Mouse (Mus musculus): ENCODE results near the gene Crlf3. TPM values are rescaled to one million over a fixed set of nuclear protein-coding genes. Genes with fewer than 3 reads are reported as not detected.
A peak's percentile ranks its signal among the peaks of the same experiment; 100 is the strongest.

The Crlf3 gene
- polyA plus RNA-seq, 1 experiment: 47.8 TPM

- H3K4me1 ChIP-seq (ENCODE audit: control insufficient read depth, insufficient read depth, low read length): no peaks in the 10 kb centered on the region
- H3K27ac ChIP-seq (ENCODE audit: control insufficient read depth, insufficient read depth, low read depth, low read length, poor library complexity): no peak overlapping the region
- H3K4me3 ChIP-seq (replicated peaks; ENCODE audit: control insufficient read depth, low read depth, low read length): no peak overlapping the region
- WGBS: 93% methylated on average over 9 of the region's 9 CpGs
- TF ChIP-seq POLR2A (IDR thresholded peaks at IDR 0.05; ENCODE audit: borderline replicate concordance, control insufficient read depth, low read depth, low read length): no peak
- no peak for TF ChIP-seq CTCF (IDR thresholded peaks at IDR 0.05; ENCODE audit: control insufficient read depth, insufficient read depth, low read length)
These were observed 24.6 kb downstream of the Crlf3 start for GRCm38 (mm10) chr11:80056141-80056540.

DNA sequence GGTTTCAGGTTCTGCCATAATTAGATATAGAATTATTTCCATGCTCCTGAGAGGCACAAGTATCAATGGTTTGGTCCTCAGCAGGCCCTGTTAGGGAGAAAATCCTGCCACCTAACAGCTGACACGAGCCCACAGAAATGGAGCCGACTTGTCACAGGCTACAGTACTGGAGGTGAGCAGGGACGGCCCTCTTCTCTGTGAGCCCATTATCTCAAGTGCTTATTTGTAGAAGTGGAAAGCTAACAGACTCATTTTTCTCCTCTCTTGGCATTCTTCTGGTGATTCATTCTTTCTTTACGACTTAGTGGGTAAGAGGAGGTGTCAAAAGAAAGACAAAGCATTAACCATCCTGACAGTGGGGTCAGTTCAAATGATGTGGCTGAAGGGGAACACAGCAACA, 26.1 kb downstream of the Crlf3 start:
- H3K4me3 ChIP-seq (replicated peaks; ENCODE audit: control insufficient read depth, low read depth, low read length): no peak overlapping the region
- WGBS: 83% methylated on average over 4 of the region's 4 CpGs
- TF ChIP-seq CTCF (IDR thresholded peaks at IDR 0.05; ENCODE audit: control insufficient read depth, insufficient read depth, low read length) (no peak), POLR2A (IDR thresholded peaks at IDR 0.05; ENCODE audit: borderline replicate concordance, control insufficient read depth, low read depth, low read length) (no peak)
- H3K27ac ChIP-seq (ENCODE audit: control insufficient read depth, insufficient read depth, low read depth, low read length, poor library complexity): no peak overlapping the region
- no peaks in the 10 kb centered on the region for H3K4me1 ChIP-seq (ENCODE audit: control insufficient read depth, insufficient read depth, low read length)

GRCm38 (mm10) chr11:80053171-80053570, 27.6 kb downstream of the Crlf3 start:
- TF ChIP-seq POLR2A (IDR thresholded peaks at IDR 0.05; ENCODE audit: borderline replicate concordance, control insufficient read depth, low read depth, low read length) (no peak), CTCF (IDR thresholded peaks at IDR 0.05; ENCODE audit: control insufficient read depth, insufficient read depth, low read length) (no peak)
- H3K4me3 ChIP-seq (replicated peaks; ENCODE audit: control insufficient read depth, low read depth, low read length): no peak overlapping the region

GRCm38 (mm10) chr11:80052456-80052855, 28.3 kb downstream of the Crlf3 start:
- Histone ChIP-seq H3K4me1 (ENCODE audit: control insufficient read depth, insufficient read depth, low read length) (no peaks in the 10 kb centered on the region), H3K4me3 (replicated peaks; ENCODE audit: control insufficient read depth, low read depth, low read length) (no peak overlapping the region), H3K27ac (ENCODE audit: control insufficient read depth, insufficient read depth, low read depth, low read length, poor library complexity) (no peak overlapping the region)
- WGBS: 62% methylated on average over 7 of the region's 7 CpGs
- no peak for TF ChIP-seq CTCF (IDR thresholded peaks at IDR 0.05; ENCODE audit: control insufficient read depth, insufficient read depth, low read length)
- TF ChIP-seq POLR2A (IDR thresholded peaks at IDR 0.05; ENCODE audit: borderline replicate concordance, control insufficient read depth, low read depth, low read length): no peak

More at GRCm38 (mm10) chr11:80053171-80053570, 27.6 kb downstream of the Crlf3 start:
- Histone ChIP-seq H3K4me1 (ENCODE audit: control insufficient read depth, insufficient read depth, low read length) (no peaks in the 10 kb centered on the region), H3K27ac (ENCODE audit: control insufficient read depth, insufficient read depth, low read depth, low read length, poor library complexity) (no peak overlapping the region)
- 87% methylated on average over 5 of the region's 5 CpGs for WGBS

DNA sequence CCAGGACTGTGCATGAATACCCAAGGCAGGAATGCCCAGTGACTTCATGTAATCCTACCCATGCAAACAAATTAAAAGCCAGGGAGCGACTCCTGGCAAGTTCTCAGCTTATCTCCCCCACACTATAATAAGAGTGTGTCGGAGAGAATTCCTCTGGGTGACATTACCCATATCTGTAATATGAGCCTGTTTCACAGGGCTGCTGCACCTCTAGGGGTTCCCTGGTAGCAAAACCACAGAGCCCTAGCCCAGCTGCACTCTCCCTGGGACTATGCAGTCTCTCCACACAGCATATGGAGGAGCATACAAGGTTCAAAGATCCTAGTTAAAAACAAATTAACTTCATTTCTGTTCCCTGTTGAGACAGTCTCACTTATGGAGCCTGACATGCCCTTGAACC, 30.7 kb downstream of the Crlf3 start:
- Histone ChIP-seq H3K4me1 (ENCODE audit: control insufficient read depth, insufficient read depth, low read length) (no peaks in the 10 kb centered on the region), H3K27ac (ENCODE audit: control insufficient read depth, insufficient read depth, low read depth, low read length, poor library complexity) (no peak overlapping the region), H3K4me3 (replicated peaks; ENCODE audit: control insufficient read depth, low read depth, low read length) (no peak overlapping the region)
- 70% methylated on average over 2 of the region's 2 CpGs for WGBS
- no peak for TF ChIP-seq CTCF (IDR thresholded peaks at IDR 0.05; ENCODE audit: control insufficient read depth, insufficient read depth, low read length)
- TF ChIP-seq POLR2A (IDR thresholded peaks at IDR 0.05; ENCODE audit: borderline replicate concordance, control insufficient read depth, low read depth, low read length): no peak

GRCm38 (mm10) chr11:80046856-80047255, 33.9 kb downstream of the Crlf3 start:
- 86% methylated on average over 7 of the region's 7 CpGs for WGBS
- Histone ChIP-seq H3K4me3 (replicated peaks; ENCODE audit: control insufficient read depth, low read depth, low read length) (no peak overlapping the region), H3K4me1 (ENCODE audit: control insufficient read depth, insufficient read depth, low read length) (no peaks in the 10 kb centered on the region), H3K27ac (ENCODE audit: control insufficient read depth, insufficient read depth, low read depth, low read length, poor library complexity) (no peak overlapping the region)
- no peak for TF ChIP-seq CTCF (IDR thresholded peaks at IDR 0.05; ENCODE audit: control insufficient read depth, insufficient read depth, low read length)
- no peak for TF ChIP-seq POLR2A (IDR thresholded peaks at IDR 0.05; ENCODE audit: borderline replicate concordance, control insufficient read depth, low read depth, low read length)

GRCm38 (mm10) chr11:80043419-80043817, 37.4 kb downstream of the Crlf3 start:
- Histone ChIP-seq H3K27ac (ENCODE audit: control insufficient read depth, insufficient read depth, low read depth, low read length, poor library complexity) (no peak overlapping the region), H3K4me3 (replicated peaks; ENCODE audit: control insufficient read depth, low read depth, low read length) (no peak overlapping the region)

DNA sequence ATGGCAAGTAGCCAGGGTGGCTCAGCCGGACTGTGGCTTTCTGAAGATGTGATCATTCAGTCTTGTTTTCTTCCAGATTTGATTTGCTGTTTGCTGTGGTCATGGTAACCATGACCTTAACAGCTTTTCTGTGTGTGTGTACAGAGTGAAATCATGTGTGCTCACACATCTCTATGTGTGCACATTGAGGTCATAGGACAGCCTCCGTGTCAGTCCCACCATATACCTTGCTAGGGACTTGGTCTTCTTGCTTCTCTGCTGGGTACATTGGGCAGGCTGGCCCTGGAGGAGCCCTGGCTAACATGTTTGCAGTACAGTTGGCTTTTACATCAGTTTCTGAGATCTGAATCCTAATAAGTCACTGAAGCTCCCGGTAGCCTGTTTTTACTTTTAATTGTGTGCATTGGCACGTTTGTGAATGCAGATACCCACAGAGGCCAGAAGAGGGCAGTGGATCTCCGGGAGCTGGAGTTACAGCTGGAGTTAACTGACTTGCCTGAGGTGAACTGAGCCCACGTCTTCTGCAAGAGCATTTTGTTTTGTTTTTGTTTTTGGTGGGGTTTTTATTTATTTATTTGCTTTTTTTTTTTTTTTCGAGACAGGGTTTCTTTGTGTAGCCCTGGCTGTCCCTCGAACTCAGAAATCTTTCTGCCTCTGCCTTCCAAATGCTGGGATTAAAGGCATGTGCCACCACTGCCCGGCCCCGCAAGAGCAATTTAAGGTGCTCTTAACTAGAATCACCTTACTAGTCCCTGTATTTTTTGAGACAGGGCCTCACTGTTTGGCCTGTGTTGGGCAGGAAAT, 38.0 kb downstream of the Crlf3 start:
- TF ChIP-seq POLR2A (IDR thresholded peaks at IDR 0.05; ENCODE audit: borderline replicate concordance, control insufficient read depth, low read depth, low read length) (no peak), CTCF (IDR thresholded peaks at IDR 0.05; ENCODE audit: control insufficient read depth, insufficient read depth, low read length) (peak; percentile 84)
- WGBS: 52% methylated on average over 10 of the region's 10 CpGs
- no peak overlapping the region for H3K27ac ChIP-seq (ENCODE audit: control insufficient read depth, insufficient read depth, low read depth, low read length, poor library complexity)
- no peak overlapping the region for H3K4me3 ChIP-seq (replicated peaks; ENCODE audit: control insufficient read depth, low read depth, low read length)
- no peaks in the 10 kb centered on the region for H3K4me1 ChIP-seq (ENCODE audit: control insufficient read depth, insufficient read depth, low read length)

More at GRCm38 (mm10) chr11:80043419-80043817, 37.4 kb downstream of the Crlf3 start:
- TF ChIP-seq POLR2A (IDR thresholded peaks at IDR 0.05; ENCODE audit: borderline replicate concordance, control insufficient read depth, low read depth, low read length) (no peak), CTCF (IDR thresholded peaks at IDR 0.05; ENCODE audit: control insufficient read depth, insufficient read depth, low read length) (no peak)
- 65% methylated on average over 8 of the region's 8 CpGs for WGBS
- no peaks in the 10 kb centered on the region for H3K4me1 ChIP-seq (ENCODE audit: control insufficient read depth, insufficient read depth, low read length)

All from bone marrow, adult 2 months (tissue).